Mouse (Mus musculus) forebrain, postnatal 0 days (tissue): ENCODE measurements at regions not wholly inside any gene's neighbourhood (a gene's known extent, or its start where the extent isn't known, plus 50 kb on each side); places are given as distances from the start of the nearest gene placed in this dataset.

Experiments used
- ATAC-seq: fragments of 200-750 bp; cut with Nextera tagmentation; 2 replicates; pipeline ENCODE4 v1.8.0; 2017; ENCODE audit warnings: mild to moderate bottlenecking, moderate library complexity
- DNase-seq: peaks from one replicate; pipeline ENCODE4 v3.0.0-alpha.2; 2015
- H3K27ac ChIP-seq: fragments of 300-500 bp; sonication (generic); 2 replicates; pipeline ENCODE4 v1.5.1; 2014; ENCODE audit warnings: low read depth, mild to moderate bottlenecking, antibody characterized with exemption, low read length, moderate library complexity, mixed read lengths
- H3K27me3 ChIP-seq: fragments of 300-500 bp; sonication (generic); 2 replicates; pipeline ENCODE4 v1.6.1; 2014; ENCODE audit warnings: mild to moderate bottlenecking, low read length, mixed read lengths; ENCODE audit not compliant: insufficient read depth
- H3K36me3 ChIP-seq: fragments of 300-500 bp; sonication (generic); 2 replicates; pipeline ENCODE4 v1.6.1; 2014; ENCODE audit warnings: mild to moderate bottlenecking, moderate library complexity; ENCODE audit not compliant: insufficient read depth
- H3K4me1 ChIP-seq: fragments of 300-500 bp; sonication (generic); 2 replicates; pipeline ENCODE4 v1.6.1; 2014; ENCODE audit warnings: antibody characterized with exemption; ENCODE audit not compliant: insufficient read depth
- H3K4me2 ChIP-seq: fragments of 300-500 bp; sonication (generic); 2 replicates; pipeline ENCODE4 v1.6.1; 2014; ENCODE audit warnings: low read depth, mild to moderate bottlenecking, moderate library complexity
- H3K4me3 ChIP-seq: fragments of 300-500 bp; sonication (generic); 2 replicates; pipeline ENCODE4 v1.5.1; 2014; ENCODE audit warnings: low read depth, low read length, mixed read lengths
- H3K9ac ChIP-seq: fragments of 300-500 bp; sonication (generic); 2 replicates; pipeline ENCODE4 v1.6.1; 2014; ENCODE audit warnings: mild to moderate bottlenecking
- H3K9me3 ChIP-seq: fragments of 300-500 bp; sonication (generic); 2 replicates; pipeline ENCODE4 v1.6.1; 2016; ENCODE audit warnings: low read length
- CTCF ChIP-seq: sonication (generic); IDR thresholded peaks from 2 replicates; pipeline ENCODE4 v1.5.1; 2016; ENCODE audit warnings: antibody characterized with exemption, control low read depth, low read depth
- WGBS: fragments of 180-500 bp; shearing (Covaris S2); extraction: QIAGEN DNeasy Blood & Tissue Kit; methylation state at CpG from one replicate; pipeline ENCODE4 v1.1.7; 2014; 5-methylcytosine and 5-hydroxymethylcytosine counted together

- 77% methylated on average over 6 of the region's 6 CpGs for WGBS
- H3K4me1 ChIP-seq: no peaks in the 10 kb centered on the region
Observed at GRCm38 (mm10) chr8:92607604-92608003, 66.5 kb upstream of the Irx6 start.

GRCm38 (mm10) chr8:92609908-92610307 lies 64.2 kb upstream of the Irx6 start:
- H3K4me1 ChIP-seq: no peaks in the 10 kb centered on the region
- 73% methylated on average over 2 of the region's 2 CpGs for WGBS
- TF ChIP-seq CTCF: no peak
- H3K9ac ChIP-seq: no peak overlapping the region
- ATAC-seq: no peak
- H3K27ac ChIP-seq: no peak overlapping the region
- no peak overlapping the region for H3K4me3 ChIP-seq
- no peak overlapping the region for H3K4me2 ChIP-seq
- no peaks in the 10 kb centered on the region for H3K36me3 ChIP-seq
- H3K27me3 ChIP-seq: no peaks in the 10 kb centered on the region
- DNase-seq: no peak
- no peaks in the 10 kb centered on the region for H3K9me3 ChIP-seq

More at GRCm38 (mm10) chr8:92607604-92608003, 66.5 kb upstream of the Irx6 start:
- Histone ChIP-seq H3K27ac (no peak overlapping the region), H3K4me2 (no peak overlapping the region), H3K36me3 (no peaks in the 10 kb centered on the region), H3K27me3 (no peaks in the 10 kb centered on the region), H3K9ac (no peak overlapping the region), H3K4me3 (no peak overlapping the region), H3K9me3 (no peaks in the 10 kb centered on the region)
- ATAC-seq: no peak
- TF ChIP-seq CTCF: no peak
- DNase-seq: no peak

GRCm38 (mm10) chr8:92610487-92611059 lies 63.5 kb upstream of the Irx6 start:
- DNase-seq (no peak), ATAC-seq (no peak)
- Histone ChIP-seq H3K4me2 (no peak overlapping the region), H3K27me3 (no peaks in the 10 kb centered on the region), H3K27ac (no peak overlapping the region), H3K36me3 (no peaks in the 10 kb centered on the region), H3K4me3 (no peak overlapping the region), H3K4me1 (no peaks in the 10 kb centered on the region), H3K9me3 (no peaks in the 10 kb centered on the region), H3K9ac (no peak overlapping the region)
- TF ChIP-seq CTCF: no peak
- WGBS: 49% methylated on average over 6 of the region's 6 CpGs

- no peak for ATAC-seq
- Histone ChIP-seq H3K9ac (no peak overlapping the region), H3K4me3 (no peak overlapping the region), H3K36me3 (no peaks in the 10 kb centered on the region), H3K4me1 (no peaks in the 10 kb centered on the region), H3K9me3 (no peaks in the 10 kb centered on the region), H3K4me2 (no peak overlapping the region), H3K27me3 (no peaks in the 10 kb centered on the region), H3K27ac (no peak overlapping the region)
- 56% methylated on average over 4 of the region's 4 CpGs for WGBS
- TF ChIP-seq CTCF: peak; percentile 48
- DNase-seq: no peak
Observed at GRCm38 (mm10) chr8:92613486-92613885, 60.6 kb upstream of the Irx6 start.

GRCm38 (mm10) chr8:92616341-92617115 lies 57.6 kb upstream of the Irx6 start:
- no peak for DNase-seq
- ATAC-seq: no peak
- TF ChIP-seq CTCF: no peak
- Histone ChIP-seq H3K4me1 (no peaks in the 10 kb centered on the region), H3K27me3 (no peaks in the 10 kb centered on the region), H3K9me3 (no peaks in the 10 kb centered on the region), H3K4me2 (no peak overlapping the region), H3K9ac (no peak overlapping the region), H3K36me3 (no peaks in the 10 kb centered on the region), H3K4me3 (no peak overlapping the region), H3K27ac (no peak overlapping the region)
- 61% methylated on average over 10 of the region's 10 CpGs for WGBS

GRCm38 (mm10) chr8:92618281-92618680 lies 55.8 kb upstream of the Irx6 start:
- no peaks in the 10 kb centered on the region for H3K4me1 ChIP-seq
- no peak overlapping the region for H3K4me2 ChIP-seq
- 71% methylated on average over 14 of the region's 14 CpGs for WGBS
- no peak overlapping the region for H3K4me3 ChIP-seq
- DNase-seq: no peak
- H3K9ac ChIP-seq: no peak overlapping the region
- H3K36me3 ChIP-seq: no peaks in the 10 kb centered on the region
- H3K27ac ChIP-seq: no peak overlapping the region
- ATAC-seq: no peak
- no peaks in the 10 kb centered on the region for H3K27me3 ChIP-seq
- no peak for TF ChIP-seq CTCF
- no peaks in the 10 kb centered on the region for H3K9me3 ChIP-seq
